Mouse (Mus musculus): Measurements from ENCODE around the gene Tprgl.

GRCm38 (mm10) chr4:154171151-154171930 lies 10.9 kb upstream of the Tprgl start:
- TF ChIP-seq MYOD1 (IDR thresholded peaks at IDR 0.05; ENCODE audit: control insufficient read depth in 1 of 3, insufficient read length in 2 of 3, low read depth in 2 of 3): no peak
- TF ChIP-seq MAX (IDR thresholded peaks at IDR 0.05; ENCODE audit: low read depth): no peak
- TF ChIP-seq POLR2A (IDR thresholded peaks at IDR 0.05; ENCODE audit: insufficient read length, low read depth): no peak
- TF ChIP-seq E2F4 (IDR thresholded peaks at IDR 0.05; ENCODE audit: insufficient read depth): no peak
